Mouse (Mus musculus) ES-Bruce4 (cell line): ENCODE results near the gene Cog3.

Source experiments
- CTCF ChIP-seq: IDR thresholded peaks from one replicate; pipeline ENCODE4 v1.8.1; 2011; ENCODE audit warnings: low read depth, low read length
- EP300 ChIP-seq: IDR thresholded peaks from 2 replicates; pipeline ENCODE4 v1.6.1; 2011; ENCODE audit warnings: low read depth, low read length; ENCODE audit not compliant: insufficient read depth
- POLR2A ChIP-seq: IDR thresholded peaks from one replicate; pipeline ENCODE4 v1.8.1; 2011; ENCODE audit warnings: low read length; ENCODE audit not compliant: insufficient read depth

DNA sequence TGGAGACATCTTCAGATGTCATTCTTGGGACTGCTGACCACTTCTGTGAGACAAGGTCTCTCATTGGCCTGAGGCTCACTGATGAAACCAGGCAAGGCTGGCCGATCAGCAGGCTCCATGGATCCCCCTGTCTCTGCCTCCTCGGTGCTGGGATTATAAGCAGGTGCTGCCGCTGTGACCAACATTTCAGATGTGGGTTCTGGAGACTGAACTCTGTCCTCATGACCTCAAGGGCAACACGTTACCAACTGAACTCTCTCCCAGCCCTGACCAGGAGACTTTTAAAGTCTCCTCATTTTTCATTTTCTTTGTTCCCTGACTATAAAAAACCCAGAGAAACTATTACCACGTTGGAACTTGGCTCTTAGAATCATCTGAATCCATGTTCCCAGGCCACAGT lies 40.4 kb upstream of the Cog3 start:
- no peak for TF ChIP-seq CTCF
- TF ChIP-seq EP300, result no peak
- TF ChIP-seq POLR2A, result no peak
